ENCODE assay signal across 10 mouse cellular contexts in genomic region chr12:39975829-39976340, GRCm38 (mm10).
DNase-seq lines count a peak whose midpoint lies in the region; ATAC-seq and TF ChIP-seq lines count a peak whose summit lies in the region.
"Had no signal": no experiment of that assay in that cellular context is flagged by ENCODE, and none has a peak within 500 bp of the region (broad histone marks: within the 10 kb centered on the region; RNA-seq: fewer than 3 reads in every experiment).

No protein-coding gene starts in this region.

- peaks cover 29% of the 10 kb centered on the region for H3K4me1 ChIP-seq in forebrain, embryonic 10.5 days
- H3K4me1 ChIP-seq in hindbrain, embryonic 16.5 days (ENCODE audit: control insufficient read depth, insufficient read depth, low read depth, low read length): peaks cover 17% of the 10 kb centered on the region
- peaks cover 19% of the 10 kb centered on the region for H3K4me1 ChIP-seq in neural tube, embryonic 14.5 days (ENCODE audit: control insufficient read depth, insufficient read depth, low read length)
- no peaks in the 10 kb centered on the region for H3K4me1 ChIP-seq in cerebellum, adult 2 months (ENCODE audit: control insufficient read depth, insufficient read depth, low read length)

- H3K27ac ChIP-seq in forebrain, embryonic 10.5 days: no peak overlapping the region
- peak overlapping the region; percentile 82 for H3K27ac ChIP-seq in hindbrain, embryonic 16.5 days (ENCODE audit: low read depth, low read length)
- H3K27ac ChIP-seq in neural tube, embryonic 14.5 days (ENCODE audit: low read depth, low read length): peak overlapping the region; percentile 67
- no peak overlapping the region for H3K27ac ChIP-seq in cerebellum, adult 2 months (ENCODE audit: insufficient read depth, low read length)

- no peaks in the 10 kb centered on the region for H3K9me3 ChIP-seq in forebrain, embryonic 10.5 days
- H3K9me3 ChIP-seq in hindbrain, embryonic 16.5 days (ENCODE audit: control insufficient read depth, low read length): no peaks in the 10 kb centered on the region
- no peaks in the 10 kb centered on the region for H3K9me3 ChIP-seq in neural tube, embryonic 14.5 days (ENCODE audit: control insufficient read depth, low read length)

- H3K9ac ChIP-seq in hindbrain, embryonic 16.5 days (ENCODE audit: low read depth, low read length): peak overlapping the region; percentile 51
- H3K9ac ChIP-seq in neural tube, embryonic 14.5 days (replicated peaks; ENCODE audit: low read depth, low read length): no peak overlapping the region; the same call in 1 of the 2 replicates

- H3K4me2 ChIP-seq in hindbrain, embryonic 16.5 days (ENCODE audit: low read length): peak overlapping the region; percentile 42
- peak overlapping the region; percentile 21; the same call in 1 of the 2 replicates for H3K4me2 ChIP-seq in neural tube, embryonic 14.5 days (ENCODE audit: low read depth, low read length)

- TF ChIP-seq POLR2A in cerebellum, adult 2 months (IDR thresholded peaks at IDR 0.05; ENCODE audit: borderline replicate concordance, insufficient read depth, low read length): no peak

- peak; percentile 87 for ATAC-seq in hindbrain, embryonic 16.5 days
- ATAC-seq in neural tube, embryonic 14.5 days (ENCODE audit: low read depth): peak; percentile 68; the same call in 1 of the 2 replicates

- peaks cover 21% of the 10 kb centered on the region for H3K27me3 ChIP-seq in forebrain, embryonic 10.5 days (ENCODE audit: poor library complexity, severe bottlenecking)
- H3K27me3 ChIP-seq in hindbrain, embryonic 16.5 days (replicated peaks; ENCODE audit: control insufficient read depth, insufficient read depth, low read length): no peaks in the 10 kb centered on the region
- no peaks in the 10 kb centered on the region for H3K27me3 ChIP-seq in neural tube, embryonic 14.5 days (ENCODE audit: control insufficient read depth, insufficient read depth, low read length)
- no peaks in the 10 kb centered on the region; the same call in 1 of the 2 replicates for H3K27me3 ChIP-seq in cerebellum, adult 2 months (ENCODE audit: control insufficient read depth, insufficient read depth, low read length)

- no peak for TF ChIP-seq CTCF in cerebellum, adult 2 months (IDR thresholded peaks at IDR 0.05; ENCODE audit: borderline replicate concordance, insufficient read depth, low read depth, low read length)

- 42% methylated on average over 9 of the region's 9 CpGs for WGBS in forebrain, embryonic 10.5 days
- WGBS in hindbrain, embryonic 16.5 days: 16% methylated on average over 9 of the region's 9 CpGs
- 10% methylated on average over 9 of the region's 9 CpGs for WGBS in neural tube, embryonic 14.5 days
- 29% methylated on average over 9 of the region's 9 CpGs for WGBS in cerebellum, adult 2 months

- no peak overlapping the region; the same call in 1 of the 2 replicates for H3K4me3 ChIP-seq in forebrain, embryonic 10.5 days
- H3K4me3 ChIP-seq in hindbrain, embryonic 16.5 days (ENCODE audit: low read length): no peak overlapping the region
- no peak overlapping the region for H3K4me3 ChIP-seq in neural tube, embryonic 14.5 days (ENCODE audit: low read depth, low read length)
- H3K4me3 ChIP-seq in cerebellum, adult 2 months (replicated peaks; ENCODE audit: insufficient read depth, low read depth, low read length): no peak overlapping the region

- H3K36me3 ChIP-seq in forebrain, embryonic 10.5 days (replicated peaks): no peaks in the 10 kb centered on the region
- no peaks in the 10 kb centered on the region for H3K36me3 ChIP-seq in hindbrain, embryonic 16.5 days (ENCODE audit: control insufficient read depth, insufficient read depth, low read length)
- no peaks in the 10 kb centered on the region for H3K36me3 ChIP-seq in neural tube, embryonic 14.5 days (ENCODE audit: control insufficient read depth, insufficient read depth, low read length)

- DNase-seq in brain, embryonic 18.5 days (ENCODE audit: low read depth, low spot score): peak; percentile 61
- peak; percentile 31 for DNase-seq in forebrain, embryonic 10.5 days (ENCODE audit: extremely low spot score, low spot score)
- no peak for DNase-seq in layer of hippocampus, adult 11-12 months (ENCODE audit: low spot score)
- DNase-seq in cerebellum, postnatal 10 days: no peak
- DNase-seq in cerebellum, adult 2 months: no peak
- DNase-seq in adrenal gland, adult (ENCODE audit: inconsistent age in 2 of 2, low spot score in 1 of 2): no peak
- DNase-seq: heart, adult 18-20 months; thymus, adult 2 months had no signal

Comparison
In these comparisons a context has a peak if more than half of its experiments do, and no peak if none do; other contexts are left out.
1. DNase-seq: peak in brain, embryonic 18.5 days (single experiment) and forebrain, embryonic 10.5 days (single experiment); none in layer of hippocampus, adult 11-12 months (single experiment), cerebellum, postnatal 10 days (0 of 2), cerebellum, adult 2 months (0 of 2) and adrenal gland, adult (0 of 2).
2. H3K27ac ChIP-seq: peak in hindbrain, embryonic 16.5 days (single experiment) and neural tube, embryonic 14.5 days (single experiment); none in forebrain, embryonic 10.5 days (single experiment) and cerebellum, adult 2 months (single experiment).